Mouse (Mus musculus): ENCODE results near the gene Mmp12.
"Not testable (repeated sequence)": the region's sequence is repeated elsewhere in the genome, so short reads cannot be mapped to it uniquely, and the experiment has no call there.

The Mmp12 gene

GRCm38 (mm10) chr9:7344107-7344506 lies at the start of gene Mmp12:
TSS of gene Mmp12 (plus strand) at chr9:7344381.
- no peak for DNase-seq (ENCODE audit: low spot score)

- DNase-seq (ENCODE audit: low spot score): no peak
These were observed 12.3 kb upstream of the Mmp12 start for GRCm38 (mm10) chr9:7331847-7332246.

GRCm38 (mm10) chr9:7335766-7336680 lies 8.2 kb upstream of the Mmp12 start:
- DNase-seq (ENCODE audit: low spot score): no peak

- no peak for DNase-seq (ENCODE audit: low spot score)
These were observed 7.3 kb upstream of the Mmp12 start for GRCm38 (mm10) chr9:7336740-7337483.

- DNase-seq (ENCODE audit: low spot score): no peak
These were observed 1.3 kb downstream of the Mmp12 start for GRCm38 (mm10) chr9:7345513-7345912.

GRCm38 (mm10) chr9:7354535-7354934 lies 10.4 kb downstream of the Mmp12 start:
- no peak for DNase-seq (ENCODE audit: low spot score)

GRCm38 (mm10) chr9:7387947-7388346 lies 43.8 kb downstream of the Mmp12 start, which contains the start of gene Mmp1b:
TSS of gene Mmp1b (minus strand) at chr9:7388047.
- no peak for DNase-seq (ENCODE audit: low spot score)

GRCm38 (mm10) chr9:7396556-7396955 lies 52.4 kb downstream of the Mmp12 start:
- not testable (repeated sequence) for DNase-seq (ENCODE audit: low spot score)

Measured in retina, embryonic 14.5 days (tissue).